Mouse (Mus musculus): ENCODE results near the gene Cdc42bpa. TPM values are rescaled to one million over a fixed set of nuclear protein-coding genes. Genes with fewer than 3 reads are reported as not detected.

Gene Cdc42bpa
- polyA plus RNA-seq, 1 experiment from 2014 or later, result 3.9 TPM

Other genes starting within 250 kb of the Cdc42bpa start
- gene Kif28, start 215.2 kb upstream of the Cdc42bpa start, polyA plus RNA-seq (2015; fragmentation: Nextera tagmentation; extraction: Ambion mirVana), result not detected in 2 replicates
- gene Gm10518, start 157.1 kb upstream of the Cdc42bpa start, polyA plus RNA-seq (2015; fragmentation: Nextera tagmentation; extraction: Ambion mirVana), result 0.35 and 0.39 TPM in 2 replicates
- 11.8 and 16.3 TPM in 2 replicates for gene Ahctf1, start 156.8 kb upstream of the Cdc42bpa start, polyA plus RNA-seq (2015; fragmentation: Nextera tagmentation; extraction: Ambion mirVana)
- gene Coq8a, start 239.1 kb downstream of the Cdc42bpa start, polyA plus RNA-seq (2015; fragmentation: Nextera tagmentation; extraction: Ambion mirVana), result 12.6 and 14.1 TPM in 2 replicates